18 mouse cellular contexts compared by ENCODE assay signal in genomic region chr1:194224046-194224445, GRCm38 (mm10).
DNase-seq lines count a peak whose midpoint lies in the region; ATAC-seq and TF ChIP-seq lines count a peak whose summit lies in the region.
"Had no signal": no experiment of that assay in that cellular context is flagged by ENCODE, and none has a peak within 500 bp of the region (broad histone marks: within the 10 kb centered on the region; RNA-seq: fewer than 3 reads in every experiment).

No protein-coding gene starts in this region.

- DNase-seq in hindbrain, embryonic 11.5 days (ENCODE audit: low spot score) = peak; percentile 20
- no peak for DNase-seq in hindbrain, postnatal 0 days (ENCODE audit: low spot score)
- DNase-seq in urinary bladder, adult 2 months (ENCODE audit: low spot score) = no peak
- DNase-seq in frontal cortex, postnatal 36 days (ENCODE audit: low spot score in 2 of 2) = no peak
- no peak for DNase-seq in adrenal gland, postnatal 36 days
- DNase-seq: cerebellum, adult 9-10 months; heart, postnatal 4 days; kidney, adult 18-20 months; layer of hippocampus, postnatal 36 days; lung, postnatal 14 days; thymus, postnatal 36 days had no signal

- no peak for TF ChIP-seq CTCF in hindbrain, postnatal 0 days (IDR thresholded peaks at IDR 0.05; ENCODE audit: low read depth)

- H3K4me1 ChIP-seq in hindbrain, embryonic 11.5 days (replicated peaks; ENCODE audit: control insufficient read depth, insufficient read depth, low read length) = peaks cover 6% of the 10 kb centered on the region; the same call in 1 of the 2 replicates
- peaks cover 8% of the 10 kb centered on the region; the same call in 1 of the 2 replicates for H3K4me1 ChIP-seq in hindbrain, postnatal 0 days (ENCODE audit: insufficient read depth, low read length)
- H3K4me1 ChIP-seq in forebrain, embryonic 13.5 days = peaks cover 52% of the 10 kb centered on the region
- peaks cover 45% of the 10 kb centered on the region for H3K4me1 ChIP-seq in hindbrain, embryonic 12.5 days
- peaks cover 38% of the 10 kb centered on the region for H3K4me1 ChIP-seq in midbrain, embryonic 15.5 days

- no peak overlapping the region for H3K4me3 ChIP-seq in hindbrain, embryonic 11.5 days (ENCODE audit: low read depth, low read length)
- H3K4me3 ChIP-seq in hindbrain, postnatal 0 days (ENCODE audit: low read length) = no peak overlapping the region
- no peak overlapping the region for H3K4me3 ChIP-seq in forebrain, embryonic 13.5 days
- H3K4me3 ChIP-seq in hindbrain, embryonic 12.5 days = no peak overlapping the region
- no peak overlapping the region for H3K4me3 ChIP-seq in midbrain, embryonic 15.5 days
- H3K4me3 ChIP-seq: embryonic facial prominence, embryonic 10.5 days; heart, embryonic 13.5 days; limb, embryonic 15.5 days; neural tube, embryonic 12.5 days had no signal

- WGBS in hindbrain, embryonic 11.5 days = 79% methylated on average over 1 of the region's 1 CpGs
- 60% methylated on average over 1 of the region's 1 CpGs for WGBS in hindbrain, postnatal 0 days
- 72% methylated on average over 1 of the region's 1 CpGs for WGBS in forebrain, embryonic 13.5 days
- 78% methylated on average over 1 of the region's 1 CpGs for WGBS in hindbrain, embryonic 12.5 days
- WGBS in midbrain, embryonic 15.5 days = 76% methylated on average over 1 of the region's 1 CpGs

- H3K9ac ChIP-seq in hindbrain, embryonic 11.5 days (ENCODE audit: low read depth, low read length) = no peak overlapping the region
- H3K9ac ChIP-seq in hindbrain, postnatal 0 days (replicated peaks; ENCODE audit: low read length) = no peak overlapping the region
- no peak overlapping the region for H3K9ac ChIP-seq in forebrain, embryonic 13.5 days
- no peak overlapping the region for H3K9ac ChIP-seq in hindbrain, embryonic 12.5 days
- H3K9ac ChIP-seq in midbrain, embryonic 15.5 days = no peak overlapping the region
- H3K9ac ChIP-seq: heart, embryonic 13.5 days; limb, embryonic 15.5 days; neural tube, embryonic 12.5 days had no signal

- no peak overlapping the region for H3K4me2 ChIP-seq in hindbrain, embryonic 11.5 days (replicated peaks; ENCODE audit: low read depth, low read length)
- H3K4me2 ChIP-seq in hindbrain, postnatal 0 days (ENCODE audit: low read depth, low read length) = no peak overlapping the region
- no peak overlapping the region for H3K4me2 ChIP-seq in forebrain, embryonic 13.5 days
- H3K4me2 ChIP-seq in hindbrain, embryonic 12.5 days (replicated peaks) = no peak overlapping the region
- H3K4me2 ChIP-seq in midbrain, embryonic 15.5 days = no peak overlapping the region
- H3K4me2 ChIP-seq: heart, embryonic 13.5 days; limb, embryonic 15.5 days; neural tube, embryonic 12.5 days had no signal

- no peaks in the 10 kb centered on the region for H3K36me3 ChIP-seq in hindbrain, embryonic 11.5 days (ENCODE audit: control insufficient read depth, insufficient read depth, low read length)
- no peaks in the 10 kb centered on the region for H3K36me3 ChIP-seq in hindbrain, postnatal 0 days (ENCODE audit: insufficient read depth, low read length)
- no peaks in the 10 kb centered on the region for H3K36me3 ChIP-seq in forebrain, embryonic 13.5 days (ENCODE audit: poor library complexity, severe bottlenecking)
- H3K36me3 ChIP-seq in hindbrain, embryonic 12.5 days = no peaks in the 10 kb centered on the region
- H3K36me3 ChIP-seq in midbrain, embryonic 15.5 days (replicated peaks) = no peaks in the 10 kb centered on the region
- H3K36me3 ChIP-seq: embryonic facial prominence, embryonic 10.5 days; heart, embryonic 13.5 days; limb, embryonic 15.5 days; neural tube, embryonic 12.5 days had no signal

- no peaks in the 10 kb centered on the region for H3K9me3 ChIP-seq in hindbrain, embryonic 11.5 days (ENCODE audit: control insufficient read depth, low read length)
- no peaks in the 10 kb centered on the region for H3K9me3 ChIP-seq in hindbrain, postnatal 0 days (ENCODE audit: low read length)
- no peaks in the 10 kb centered on the region for H3K9me3 ChIP-seq in forebrain, embryonic 13.5 days (replicated peaks)
- H3K9me3 ChIP-seq in hindbrain, embryonic 12.5 days (replicated peaks) = no peaks in the 10 kb centered on the region
- no peaks in the 10 kb centered on the region for H3K9me3 ChIP-seq in midbrain, embryonic 15.5 days
- H3K9me3 ChIP-seq: embryonic facial prominence, embryonic 10.5 days; heart, embryonic 13.5 days; limb, embryonic 15.5 days; neural tube, embryonic 12.5 days had no signal

- ATAC-seq in hindbrain, embryonic 11.5 days (ENCODE audit: low FRiP score) = no peak; the same call in 1 of the 2 replicates
- ATAC-seq in hindbrain, postnatal 0 days = no peak
- no peak for ATAC-seq in forebrain, embryonic 13.5 days
- 0 out of 2 replicates have a peak, but pooled peaks have one; percentile 21 for ATAC-seq in hindbrain, embryonic 12.5 days (ENCODE audit: low FRiP score)
- ATAC-seq in midbrain, embryonic 15.5 days (replicated peaks) = peak; percentile 21; the same call in 1 of the 2 replicates

- peak overlapping the region; percentile 48; the same call in 1 of the 2 replicates for H3K27ac ChIP-seq in hindbrain, embryonic 11.5 days (ENCODE audit: low read depth, low read length)
- H3K27ac ChIP-seq in hindbrain, postnatal 0 days = no peak overlapping the region
- peak overlapping the region; percentile 42; the same call in 1 of the 2 replicates for H3K27ac ChIP-seq in forebrain, embryonic 13.5 days
- H3K27ac ChIP-seq in hindbrain, embryonic 12.5 days = peak overlapping the region; percentile 70
- peak overlapping the region; percentile 1; the same call in 1 of the 2 replicates for H3K27ac ChIP-seq in midbrain, embryonic 15.5 days
- H3K27ac ChIP-seq: heart, embryonic 13.5 days; limb, embryonic 15.5 days had no signal

- H3K27me3 ChIP-seq in hindbrain, embryonic 11.5 days (ENCODE audit: control insufficient read depth, insufficient read depth, low read length) = no peaks in the 10 kb centered on the region
- no peaks in the 10 kb centered on the region for H3K27me3 ChIP-seq in hindbrain, postnatal 0 days (ENCODE audit: insufficient read depth, low read length)
- no peaks in the 10 kb centered on the region for H3K27me3 ChIP-seq in forebrain, embryonic 13.5 days
- H3K27me3 ChIP-seq in hindbrain, embryonic 12.5 days = no peaks in the 10 kb centered on the region
- H3K27me3 ChIP-seq in midbrain, embryonic 15.5 days (replicated peaks) = no peaks in the 10 kb centered on the region
- H3K27me3 ChIP-seq: limb, embryonic 15.5 days; neural tube, embryonic 12.5 days had no signal

Comparison
In these comparisons a context has a peak if more than half of its experiments do, and no peak if none do; other contexts are left out.
1. ATAC-seq: peak in hindbrain, embryonic 12.5 days (single experiment) and midbrain, embryonic 15.5 days (single experiment); none in hindbrain, embryonic 11.5 days (single experiment), hindbrain, postnatal 0 days (single experiment) and forebrain, embryonic 13.5 days (single experiment).